ENCODE assay signal across 8 mouse cellular contexts in genomic region chr4:129818506-129819195, GRCm38 (mm10). TPM values are rescaled to one million over a fixed set of nuclear protein-coding genes. Genes with fewer than 3 reads are reported as not detected.
A peak's percentile ranks its signal among the peaks of the same experiment; 100 is the strongest.
DNase-seq lines count a peak whose midpoint lies in the region; ATAC-seq and TF ChIP-seq lines count a peak whose summit lies in the region.

No protein-coding gene starts in this region.

- no peak for TF ChIP-seq CTCF in liver, postnatal 0 days (IDR thresholded peaks at IDR 0.05; ENCODE audit: low read depth)

- no peak for TF ChIP-seq EP300 in liver, postnatal 0 days (IDR thresholded peaks at IDR 0.05; ENCODE audit: low read depth)

- H3K4me3 ChIP-seq in intestine, embryonic 15.5 days (replicated peaks) = no peak overlapping the region
- H3K4me3 ChIP-seq in liver, postnatal 0 days (ENCODE audit: low read depth, low read length) = no peak overlapping the region
- H3K4me3 ChIP-seq in forebrain, embryonic 13.5 days = no peak overlapping the region

- H3K27me3 ChIP-seq in intestine, embryonic 15.5 days (replicated peaks) = no peaks in the 10 kb centered on the region
- H3K27me3 ChIP-seq in liver, postnatal 0 days (ENCODE audit: insufficient read depth, low read length) = no peaks in the 10 kb centered on the region
- no peaks in the 10 kb centered on the region for H3K27me3 ChIP-seq in forebrain, embryonic 13.5 days

- H3K9me3 ChIP-seq in intestine, embryonic 15.5 days = no peaks in the 10 kb centered on the region
- no peaks in the 10 kb centered on the region for H3K9me3 ChIP-seq in liver, postnatal 0 days (ENCODE audit: low read length)
- H3K9me3 ChIP-seq in forebrain, embryonic 13.5 days (replicated peaks) = no peaks in the 10 kb centered on the region

- peaks cover 28% of the 10 kb centered on the region for H3K4me1 ChIP-seq in intestine, embryonic 15.5 days (replicated peaks)
- H3K4me1 ChIP-seq in liver, postnatal 0 days (ENCODE audit: insufficient read depth) = peaks cover 36% of the 10 kb centered on the region
- peaks cover 25% of the 10 kb centered on the region for H3K4me1 ChIP-seq in forebrain, embryonic 13.5 days

- H3K9ac ChIP-seq in intestine, embryonic 15.5 days = 0 out of 2 replicates have a peak overlapping the region, but pooled peaks have one; percentile 20
- no peak overlapping the region; the same call in 1 of the 2 replicates for H3K9ac ChIP-seq in liver, postnatal 0 days (replicated peaks)
- H3K9ac ChIP-seq in forebrain, embryonic 13.5 days = no peak overlapping the region

- peak overlapping the region; percentile 96 for H3K27ac ChIP-seq in intestine, embryonic 15.5 days
- H3K27ac ChIP-seq in liver, postnatal 0 days (ENCODE audit: low read depth) = peak overlapping the region; percentile 97
- no peak overlapping the region for H3K27ac ChIP-seq in forebrain, embryonic 13.5 days

- intact Hi-C loops in left cerebral cortex, postnatal 4 days (cut with DNase I) = no loop called here

- no peaks in the 10 kb centered on the region for H3K36me3 ChIP-seq in intestine, embryonic 15.5 days
- peaks cover 5% of the 10 kb centered on the region; the same call in 1 of the 2 replicates for H3K36me3 ChIP-seq in liver, postnatal 0 days (replicated peaks; ENCODE audit: insufficient read depth, low read length)
- no peaks in the 10 kb centered on the region for H3K36me3 ChIP-seq in forebrain, embryonic 13.5 days (ENCODE audit: poor library complexity, severe bottlenecking)

- ATAC-seq in intestine, embryonic 15.5 days = no peak
- no peak for ATAC-seq in liver, postnatal 0 days
- ATAC-seq in forebrain, embryonic 13.5 days = no peak

- WGBS in intestine, embryonic 15.5 days = 61% methylated on average over 10 of the region's 10 CpGs
- WGBS in liver, postnatal 0 days (ENCODE audit: insufficient replicate concordance) = 59% methylated on average over 10 of the region's 10 CpGs
- WGBS in forebrain, embryonic 13.5 days = 82% methylated on average over 10 of the region's 10 CpGs

- no peak overlapping the region for H3K4me2 ChIP-seq in intestine, embryonic 15.5 days (replicated peaks)
- peak overlapping the region; percentile 81; the same call in 1 of the 2 replicates for H3K4me2 ChIP-seq in liver, postnatal 0 days (ENCODE audit: low read depth, low read length)
- no peak overlapping the region for H3K4me2 ChIP-seq in forebrain, embryonic 13.5 days

- DNase-seq in left cerebral cortex, postnatal 4 days = peak; percentile 8
- no peak for DNase-seq in left cerebral cortex, adult 9 months (ENCODE audit: low spot score in 2 of 2)
- peak; percentile 31 for DNase-seq in brain, adult 2 months (ENCODE audit: low read depth, low spot score)
- no peak for DNase-seq in liver, postnatal 0 days
- DNase-seq in Muller cell, postnatal 12 days (ENCODE audit: inconsistent ontology term) = no peak
- no peak for DNase-seq in yolk sac, embryonic 10.5 days (ENCODE audit: low spot score)

RNA-seq across cellular contexts. Expression of gene Ptp4a2, which starts 7.6 kb away (rescaled TPM):
- total RNA-seq in left cerebral cortex, postnatal 4 days (2021) = 100 to 1,000 TPM; 133 to 141 TPM
- polyA plus RNA-seq in intestine, embryonic 15.5 days (2015; fragmentation: Nextera tagmentation; extraction: Ambion mirVana) = 307 and 411 TPM in 2 replicates
- 198 and 205 TPM in 2 replicates for polyA plus RNA-seq in liver, postnatal 0 days (2015; fragmentation: Nextera tagmentation; extraction: Ambion mirVana)
- polyA plus RNA-seq in forebrain, embryonic 13.5 days (2015; fragmentation: Nextera tagmentation; extraction: Ambion mirVana) = 358 and 389 TPM in 2 replicates

Comparison
In these comparisons a context has a peak if more than half of its experiments do, and no peak if none do; other contexts are left out.
1. DNase-seq: peak in left cerebral cortex, postnatal 4 days (single experiment) and brain, adult 2 months (single experiment); none in left cerebral cortex, adult 9 months (0 of 2), liver, postnatal 0 days (single experiment), Muller cell, postnatal 12 days (single experiment) and yolk sac, embryonic 10.5 days (single experiment).